Mouse (Mus musculus) forebrain, embryonic 11.5 days (tissue): ENCODE data around the gene Mavs. TPM values are rescaled to one million over a fixed set of nuclear protein-coding genes. Genes with fewer than 3 reads are reported as not detected.
A peak's percentile ranks its signal among the peaks of the same experiment; 100 is the strongest.

ENCODE experiments used
- ATAC-seq: fragments of 200-750 bp; cut with Nextera tagmentation; replicated peaks from 2 replicates; pipeline ENCODE4 v1.8.0; 2017; ENCODE audit warnings: moderate TSS enrichment; ENCODE audit not compliant: low FRiP score
- DNase-seq: peaks from one replicate; pipeline ENCODE4 v3.0.0-alpha.2; 2017; ENCODE audit warnings: low spot score
- H3K27ac ChIP-seq: fragments of 300-500 bp; sonication (generic); 2 replicates; pipeline ENCODE4 v1.5.1; 2014; ENCODE audit warnings: low read depth, low read length
- H3K27me3 ChIP-seq: fragments of 300-500 bp; sonication (generic); 2 replicates; pipeline ENCODE4 v1.6.1; 2014; ENCODE audit warnings: mild to moderate bottlenecking, low read length, mixed read lengths; ENCODE audit not compliant: control insufficient read depth, insufficient read depth
- H3K36me3 ChIP-seq: fragments of 300-500 bp; sonication (generic); 2 replicates; pipeline ENCODE4 v1.6.1; 2014; ENCODE audit warnings: mild to moderate bottlenecking, low read length, moderate library complexity, mixed read lengths; ENCODE audit not compliant: control insufficient read depth, insufficient read depth
- H3K4me1 ChIP-seq: fragments of 300-500 bp; sonication (generic); replicated peaks from 2 replicates; pipeline ENCODE4 v1.6.1; 2014; ENCODE audit warnings: low read length, mixed read lengths; ENCODE audit not compliant: control insufficient read depth, insufficient read depth
- H3K4me2 ChIP-seq: fragments of 300-500 bp; sonication (generic); 2 replicates; pipeline ENCODE4 v1.6.1; 2014; ENCODE audit warnings: low read depth, mild to moderate bottlenecking, low read length, moderate library complexity, mixed read lengths; ENCODE audit not compliant: severe bottlenecking
- H3K4me3 ChIP-seq: fragments of 300-500 bp; sonication (generic); 2 replicates; pipeline ENCODE4 v1.5.1; 2014; ENCODE audit warnings: low read depth, low read length
- H3K9ac ChIP-seq: fragments of 300-500 bp; sonication (generic); 2 replicates; pipeline ENCODE4 v1.6.1; 2014; ENCODE audit warnings: low read length
- H3K9me3 ChIP-seq: fragments of 300-500 bp; sonication (generic); 2 replicates; pipeline ENCODE4 v1.6.1; 2016; ENCODE audit warnings: low read length, mixed read lengths; ENCODE audit not compliant: control insufficient read depth
- WGBS: fragments of 180-500 bp; shearing (Covaris S2); extraction: QIAGEN DNeasy Blood & Tissue Kit; methylation state at CpG from one replicate; pipeline ENCODE4 v1.1.7; 2014; 5-methylcytosine and 5-hydroxymethylcytosine counted together
- polyA plus RNA-seq: library from polyadenylated mRNA; unstranded; fragments of >200 nt; fragmentation: Nextera tagmentation; extraction: Ambion mirVana; gene quantifications from 2 replicates; pipeline ENCODE4 v1.2.1, GENCODE M21; 2014

The Mavs gene
- 16.6 and 17.1 TPM in 2 replicates for polyA plus RNA-seq

DNA sequence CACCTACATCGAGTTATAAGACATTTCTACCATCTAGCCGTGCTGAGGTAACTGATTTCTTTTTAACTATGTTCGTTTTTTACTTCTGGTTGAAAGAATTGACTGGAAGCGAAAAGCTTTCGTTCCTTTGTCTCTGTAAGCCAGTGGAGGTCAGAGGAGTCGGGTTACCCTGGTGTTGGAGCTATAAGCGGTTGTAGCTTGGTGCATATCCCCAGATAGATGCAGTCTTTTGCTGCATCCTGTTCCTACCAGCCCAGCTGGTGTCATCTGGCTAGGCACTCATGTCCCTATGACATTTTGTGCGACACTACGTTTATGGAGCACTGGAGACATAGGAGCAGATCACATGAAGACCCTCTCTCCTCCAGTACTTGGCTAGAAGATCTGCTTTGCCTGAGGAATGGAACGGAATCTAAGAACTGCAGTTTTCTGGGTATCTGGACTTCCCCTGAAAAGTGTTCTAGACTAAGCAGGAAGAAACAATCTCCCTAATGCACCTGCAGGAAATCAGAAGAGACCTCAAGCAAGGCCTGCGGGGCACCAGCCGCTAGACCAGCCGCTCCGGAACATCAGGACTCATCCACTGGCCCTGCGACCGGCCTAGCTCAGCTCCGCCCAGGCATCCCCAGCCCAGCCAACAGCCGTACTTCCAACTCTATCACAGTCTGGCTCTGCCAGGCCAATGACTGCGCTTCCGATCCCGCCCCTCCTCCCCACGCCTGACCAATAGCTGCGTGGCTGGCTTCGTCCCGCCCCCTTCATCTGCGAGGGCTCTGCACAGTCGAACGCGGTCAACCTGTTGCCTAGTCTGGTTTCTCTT, at the start of gene Mavs:
Gene Mavs, plus strand, starts transcription at position 757 of the 820 bp plus-strand sequence.
- DNase-seq (peak; percentile 98), ATAC-seq (peak; percentile 100)
- Histone ChIP-seq H3K4me2 (peak within 1 kb of the TSS; percentile 86), H3K4me1 (peaks cover 4% of the 10 kb centered on the region; the same call in 1 of the 2 replicates), H3K9me3 (no peaks in the 10 kb centered on the region), H3K4me3 (peak within 1 kb of the TSS; percentile 56), H3K27ac (peak within 1 kb of the TSS; percentile 14; the same call in 1 of the 2 replicates), H3K27me3 (no peaks in the 10 kb centered on the region), H3K36me3 (no peaks in the 10 kb centered on the region), H3K9ac (peak within 1 kb of the TSS; percentile 73)
- 7% methylated on average over 29 of the region's 29 CpGs for WGBS

DNA sequence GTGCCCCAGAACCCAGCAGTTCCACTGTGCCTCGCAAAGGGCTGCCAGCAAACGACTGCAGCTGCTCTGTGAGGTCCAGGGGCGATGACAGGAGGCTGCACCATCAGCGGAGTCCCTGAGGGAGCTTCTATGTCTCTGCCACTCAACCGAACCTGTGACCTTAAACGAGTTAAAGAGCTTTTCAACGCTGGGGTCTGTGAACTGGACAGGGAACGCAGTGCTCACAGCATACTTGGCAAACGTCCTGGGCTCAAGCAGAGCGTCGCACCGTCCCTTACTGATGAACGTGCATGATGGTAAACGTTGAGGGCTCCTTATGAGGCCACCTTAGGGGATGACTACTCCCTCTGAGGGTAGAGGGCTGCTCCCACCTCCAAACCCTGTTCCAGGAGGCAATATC, 47.5 kb upstream of the Mavs start:
- H3K9ac ChIP-seq, result peak overlapping the region; percentile 89
- WGBS, result under 1% methylated on average over 14 of the region's 14 CpGs
- no peaks in the 10 kb centered on the region for H3K9me3 ChIP-seq
- no peaks in the 10 kb centered on the region for H3K36me3 ChIP-seq
- H3K27ac ChIP-seq, result peak overlapping the region; percentile 42; the same call in 1 of the 2 replicates
- DNase-seq (no peak), ATAC-seq (no peak; the same call in 1 of the 2 replicates)
- H3K27me3 ChIP-seq, result no peaks in the 10 kb centered on the region
- peaks cover 21% of the 10 kb centered on the region for H3K4me1 ChIP-seq
- peak overlapping the region; percentile 65 for H3K4me2 ChIP-seq
- H3K4me3 ChIP-seq, result peak overlapping the region; percentile 44

DNA sequence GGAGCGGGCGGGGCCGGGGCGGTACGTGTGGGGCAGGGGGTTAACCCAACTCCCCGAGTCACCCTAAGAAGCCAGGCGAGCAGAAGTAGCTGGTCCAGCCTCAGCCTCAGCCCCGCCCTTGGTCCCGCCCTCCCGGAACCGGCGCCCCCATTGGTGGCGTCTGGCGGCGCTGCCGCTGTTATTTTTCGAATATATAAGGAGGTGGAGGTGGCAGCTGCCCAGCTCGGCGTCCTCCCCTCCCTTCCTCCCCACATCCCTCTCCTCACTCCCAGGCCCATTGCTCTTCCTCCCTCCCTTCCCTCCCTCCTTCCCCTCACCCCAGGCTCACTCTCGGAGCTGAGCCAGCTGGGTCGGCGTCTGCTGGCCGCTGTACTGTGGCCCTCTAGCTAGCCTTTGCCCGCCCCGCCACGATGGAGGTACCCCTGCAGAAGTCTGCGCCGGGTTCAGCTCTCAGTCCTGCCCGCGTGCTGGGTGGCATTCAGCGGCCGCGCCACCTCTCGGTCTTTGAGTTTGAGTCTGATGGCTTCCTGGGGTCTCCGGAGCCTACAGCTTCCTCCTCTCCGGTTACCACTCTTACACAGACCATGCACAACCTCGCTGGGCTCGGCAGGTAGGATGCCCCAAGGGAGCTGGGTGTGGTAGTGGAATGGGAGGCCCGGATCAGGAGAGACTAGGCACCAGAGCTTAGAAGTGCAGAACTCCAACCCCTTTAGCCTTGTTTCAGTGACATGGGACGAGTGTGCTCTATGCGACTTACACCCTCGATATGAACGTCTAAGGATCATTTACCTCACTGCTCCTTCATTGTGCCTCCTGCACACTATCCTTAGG, 46.9 kb upstream of the Mavs start, which contains the start of the genes Cdc25b and Spef1:
Gene Cdc25b, plus strand, starts transcription at position 179 of the 831 bp plus-strand sequence.
Gene Spef1, minus strand, starts transcription at position 512 of the 831 bp plus-strand sequence.
- H3K4me1 ChIP-seq, result peaks cover 24% of the 10 kb centered on the region
- no peaks in the 10 kb centered on the region for H3K27me3 ChIP-seq
- peak within 1 kb of the TSS; percentile 65 for H3K4me2 ChIP-seq
- peak within 1 kb of the TSS; percentile 44 for H3K4me3 ChIP-seq
- H3K9me3 ChIP-seq, result no peaks in the 10 kb centered on the region
- ATAC-seq (peak; percentile 81), DNase-seq (peak; percentile 93)
- peaks cover 5% of the 10 kb centered on the region for H3K36me3 ChIP-seq
- WGBS, result under 1% methylated on average over 43 of the region's 43 CpGs
- H3K27ac ChIP-seq, result peak within 1 kb of the TSS; percentile 48
- peak within 1 kb of the TSS; percentile 89 for H3K9ac ChIP-seq

DNA sequence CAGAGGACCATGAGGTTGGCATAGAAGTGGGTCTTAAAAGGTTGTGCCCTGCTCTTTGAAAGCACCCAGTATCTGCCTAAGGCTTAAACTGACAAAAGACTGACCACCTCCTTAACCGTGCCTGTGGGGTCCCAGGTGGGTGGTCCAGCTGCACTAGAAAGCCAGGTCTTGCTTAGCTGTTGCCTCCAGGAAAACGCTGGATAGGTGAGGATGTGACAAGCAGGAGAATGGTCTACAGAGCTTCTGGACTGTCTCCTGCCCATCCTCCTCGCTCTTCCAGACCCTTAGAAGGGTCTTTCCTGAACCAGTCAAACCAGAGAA, 46.3 kb upstream of the Mavs start:
- ATAC-seq (no peak), DNase-seq (no peak)
- H3K4me1 ChIP-seq, result peaks cover 24% of the 10 kb centered on the region
- 13% methylated on average over 3 of the region's 3 CpGs for WGBS
- peak overlapping the region; percentile 65 for H3K4me2 ChIP-seq
- H3K4me3 ChIP-seq, result peak overlapping the region; percentile 44
- H3K27me3 ChIP-seq, result no peaks in the 10 kb centered on the region
- H3K9ac ChIP-seq, result peak overlapping the region; percentile 89
- H3K9me3 ChIP-seq, result no peaks in the 10 kb centered on the region
- peak overlapping the region; percentile 48; the same call in 1 of the 2 replicates for H3K27ac ChIP-seq
- H3K36me3 ChIP-seq, result peaks cover 5% of the 10 kb centered on the region

DNA sequence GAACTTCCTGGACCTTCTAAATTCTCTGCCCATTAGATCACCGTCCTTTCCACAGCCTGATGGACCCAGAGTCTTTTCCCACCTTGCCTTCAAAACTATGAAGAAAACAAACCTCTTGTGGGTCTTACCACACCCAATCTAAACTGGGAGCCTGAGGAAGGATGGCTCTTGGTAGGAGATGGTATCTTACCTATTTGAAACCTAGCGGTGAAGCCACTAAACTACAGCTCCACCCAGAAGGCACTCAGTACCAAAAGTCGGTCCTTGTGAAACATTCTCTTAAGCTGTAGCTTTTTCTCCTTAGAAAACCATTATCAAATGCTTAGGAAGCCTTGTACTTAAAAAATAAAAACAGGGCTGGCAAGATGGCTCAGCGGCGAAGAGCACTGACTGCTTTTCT, 45.6 kb upstream of the Mavs start:
- H3K36me3 ChIP-seq, result peaks cover 5% of the 10 kb centered on the region
- H3K9me3 ChIP-seq, result no peaks in the 10 kb centered on the region
- WGBS, result 97% methylated on average over 5 of the region's 5 CpGs
- H3K27ac ChIP-seq, result no peak overlapping the region
- peak overlapping the region; percentile 44 for H3K4me3 ChIP-seq
- ATAC-seq, result no peak
- no peak for DNase-seq
- H3K27me3 ChIP-seq, result no peaks in the 10 kb centered on the region
- peaks cover 24% of the 10 kb centered on the region for H3K4me1 ChIP-seq
- H3K4me2 ChIP-seq, result peak overlapping the region; percentile 65; the same call in 1 of the 2 replicates
- H3K9ac ChIP-seq, result no peak overlapping the region

DNA sequence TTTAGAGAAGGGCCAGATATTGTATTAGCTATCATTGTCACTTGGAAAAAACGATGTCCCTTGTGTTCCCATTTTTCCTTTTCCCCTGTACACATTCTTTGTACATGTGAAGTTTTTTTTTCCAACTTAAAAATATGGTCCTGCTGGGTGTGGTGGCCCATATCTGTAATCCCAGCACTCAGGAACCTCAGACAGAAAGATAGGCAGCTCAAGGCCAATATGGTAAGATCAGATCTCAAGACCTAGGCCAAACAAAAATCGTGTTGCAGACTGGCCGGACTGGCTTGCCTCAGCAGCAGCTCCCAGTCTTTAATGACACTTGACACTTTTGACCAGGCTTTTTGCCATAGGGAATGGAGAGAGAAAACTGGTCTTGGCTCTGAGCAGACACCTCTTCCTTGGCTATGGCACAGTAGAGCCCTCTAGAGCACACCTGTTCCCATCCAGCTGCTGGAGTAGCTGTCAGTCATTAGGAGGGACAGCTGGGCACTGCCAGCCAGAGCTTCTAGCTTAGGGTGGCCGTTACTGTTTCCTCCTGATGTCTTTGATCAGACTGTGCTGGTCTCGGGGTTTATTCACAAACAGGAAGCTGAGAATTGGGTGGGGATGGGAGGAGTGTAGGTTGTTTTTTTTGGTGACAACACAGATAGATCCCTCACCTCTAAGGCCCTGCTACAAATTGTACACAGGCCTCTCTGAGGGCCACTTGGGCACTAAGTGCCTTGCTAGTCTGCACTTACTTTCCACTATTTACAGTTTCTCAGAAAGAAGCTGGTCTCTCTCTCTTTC, 44.1 kb upstream of the Mavs start:
- Histone ChIP-seq H3K27me3 (no peaks in the 10 kb centered on the region), H3K4me2 (peak overlapping the region; percentile 33), H3K4me3 (peak overlapping the region; percentile 2; the same call in 1 of the 2 replicates), H3K36me3 (peaks cover 9% of the 10 kb centered on the region), H3K9ac (peak overlapping the region; percentile 27; the same call in 1 of the 2 replicates), H3K4me1 (peaks cover 24% of the 10 kb centered on the region), H3K27ac (peak overlapping the region; percentile 81), H3K9me3 (no peaks in the 10 kb centered on the region)
- ATAC-seq (no peak), DNase-seq (no peak)
- 42% methylated on average over 5 of the region's 5 CpGs for WGBS

DNA sequence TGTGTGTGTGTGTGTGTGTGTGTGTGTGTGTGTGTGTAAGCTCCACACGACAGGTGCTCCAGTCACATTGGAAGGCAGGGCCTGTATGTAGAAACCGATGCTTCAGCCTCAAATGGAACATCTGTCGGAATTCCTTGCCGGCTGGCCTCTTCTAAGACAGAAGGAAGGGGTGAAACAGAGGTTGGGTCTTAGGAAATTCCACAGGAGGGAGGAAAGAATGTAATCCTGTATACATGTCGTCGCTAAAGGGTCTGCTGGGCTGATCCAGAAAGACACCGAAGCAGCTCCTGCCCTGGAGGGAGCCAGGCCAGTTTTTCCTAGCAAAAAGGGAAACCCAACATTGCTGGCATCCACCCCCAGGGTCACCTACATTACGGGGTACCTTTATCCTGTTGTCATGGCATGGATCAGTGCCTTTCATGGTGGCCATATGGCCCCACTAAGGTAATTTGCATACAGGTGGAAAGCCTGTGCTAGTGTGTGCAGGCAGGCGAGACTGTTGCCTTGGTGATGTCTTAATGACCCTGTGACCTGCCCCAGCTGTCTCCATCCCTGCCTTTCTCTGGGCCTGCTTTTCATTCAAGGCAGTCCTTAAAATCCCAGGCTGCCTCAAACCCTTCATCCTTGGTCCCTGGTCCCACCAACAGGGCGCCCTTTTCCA, 43.4 kb upstream of the Mavs start:
- Histone ChIP-seq H3K4me3 (no peak overlapping the region), H3K27ac (peak overlapping the region; percentile 81), H3K9ac (peak overlapping the region; percentile 27), H3K4me1 (peaks cover 24% of the 10 kb centered on the region), H3K9me3 (no peaks in the 10 kb centered on the region), H3K4me2 (peak overlapping the region; percentile 26; the same call in 1 of the 2 replicates), H3K27me3 (no peaks in the 10 kb centered on the region), H3K36me3 (peaks cover 9% of the 10 kb centered on the region)
- peak; percentile 81 for ATAC-seq
- DNase-seq, result peak; percentile 72
- 8% methylated on average over 10 of the region's 10 CpGs for WGBS
